Mouse (Mus musculus) heart, adult 2 months (tissue): Measurements from ENCODE around the gene Tuba3b.

ENCODE experiments used
- CTCF ChIP-seq: fragments of 200-600 bp; IDR thresholded peaks from 2 replicates; pipeline ENCODE4 v1.8.1; 2022; ENCODE audit warnings: antibody characterized with exemption, mild to moderate bottlenecking, moderate library complexity
- EP300 ChIP-seq: fragments of 200-500 bp; IDR thresholded peaks from 2 replicates; pipeline ENCODE4 v1.6.1; 2011; ENCODE audit warnings: low read depth, low read length, control low read depth; ENCODE audit not compliant: insufficient read depth

DNA sequence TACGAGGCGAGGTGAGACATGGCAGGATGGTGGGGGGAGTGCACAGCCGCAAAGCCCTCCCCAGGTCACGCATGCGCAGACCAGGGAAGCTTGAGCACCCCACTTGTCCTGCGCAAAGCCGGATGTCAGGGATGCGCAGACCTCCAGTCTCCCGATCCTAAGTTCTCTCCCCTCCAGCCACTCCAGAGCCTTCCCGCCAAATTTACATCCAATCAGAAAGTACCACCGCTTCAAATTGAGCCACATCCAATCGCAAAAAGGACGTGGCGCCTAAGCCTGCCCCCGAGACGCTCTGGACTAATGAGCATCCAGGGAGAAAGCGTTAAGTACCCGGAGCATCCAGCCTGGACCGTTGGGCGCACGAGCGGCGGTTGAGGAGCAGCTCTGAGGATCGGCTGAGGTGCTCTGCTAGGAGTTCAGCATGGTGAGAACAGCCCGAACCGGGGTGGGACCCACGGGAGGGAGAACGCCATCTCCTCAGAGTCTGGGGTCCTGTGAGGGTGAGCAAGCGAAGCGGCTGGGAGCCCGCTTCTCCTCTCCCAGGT lies at the start of gene Tuba3b:
- TF ChIP-seq CTCF, result no peak
- TF ChIP-seq EP300, result no peak
